Mouse (Mus musculus) midbrain, embryonic 14.5 days (tissue): Measurements from ENCODE around the gene Hsp90ab1. TPM values are rescaled to one million over a fixed set of nuclear protein-coding genes. Genes with fewer than 3 reads are reported as not detected.

Source experiments
- polyA plus RNA-seq: library from polyadenylated mRNA; unstranded; fragments of >200 nt; fragmentation: Nextera tagmentation; extraction: Ambion mirVana; gene quantifications from 2 replicates; pipeline ENCODE4 v1.2.1, GENCODE M21; 2014

The Hsp90ab1 gene
- polyA plus RNA-seq, 1 experiment from 2014 or later = 1,388 TPM

Other genes starting within 250 kb of the Hsp90ab1 start
- gene Cdc5l, start 139.5 kb downstream of the Hsp90ab1 start, polyA plus RNA-seq = 60.0 and 69.9 TPM in 2 replicates
- 2.1 and 3.1 TPM in 2 replicates for gene Spats1, start 97.9 kb downstream of the Hsp90ab1 start, polyA plus RNA-seq
- 13.6 and 14.8 TPM in 2 replicates for gene Aars2, start 66.4 kb downstream of the Hsp90ab1 start, polyA plus RNA-seq
- 3.0 and 5.8 TPM in 2 replicates for gene Tcte1, start 49.8 kb downstream of the Hsp90ab1 start, polyA plus RNA-seq
- 20.4 and 24.1 TPM in 2 replicates for gene Tmem151b, start 23.6 kb downstream of the Hsp90ab1 start, polyA plus RNA-seq
- gene Nfkbie, start 17.6 kb downstream of the Hsp90ab1 start, polyA plus RNA-seq = 4.2 and 4.9 TPM in 2 replicates
- 73.0 and 77.1 TPM in 2 replicates for gene Slc35b2, start 9.4 kb downstream of the Hsp90ab1 start, polyA plus RNA-seq
- 21.2 and 33.2 TPM in 2 replicates for gene Slc29a1, start 26.3 kb upstream of the Hsp90ab1 start, polyA plus RNA-seq
- not detected in 2 replicates for gene Mymx, start 28.8 kb upstream of the Hsp90ab1 start, polyA plus RNA-seq
- 0.08 and 2.4 TPM in 2 replicates for gene Capn11, start 86.1 kb upstream of the Hsp90ab1 start, polyA plus RNA-seq
- gene Mrpl14, start 113.1 kb upstream of the Hsp90ab1 start, polyA plus RNA-seq = 110 and 139 TPM in 2 replicates
- gene Tmem63b, start 113.6 kb upstream of the Hsp90ab1 start, polyA plus RNA-seq = 123 and 130 TPM in 2 replicates
- gene 1600014C23Rik, start 160.6 kb upstream of the Hsp90ab1 start, polyA plus RNA-seq = 0.47 TPM in 1 of 2 replicates, not detected in the other